8 mouse cellular contexts compared by ENCODE assay signal in genomic region chr3:122418564-122419274, GRCm38 (mm10).
DNase-seq lines count a peak whose midpoint lies in the region; ATAC-seq lines count a peak whose summit lies in the region.

No protein-coding gene starts in this region.

- no peak overlapping the region for H3K9ac ChIP-seq in heart, embryonic 14.5 days (ENCODE audit: low read length)
- no peak overlapping the region for H3K9ac ChIP-seq in midbrain, embryonic 15.5 days

- WGBS in heart, embryonic 14.5 days = 46% methylated on average over 16 of the region's 16 CpGs
- WGBS in midbrain, embryonic 15.5 days = 36% methylated on average over 16 of the region's 16 CpGs

- no peaks in the 10 kb centered on the region for H3K9me3 ChIP-seq in heart, embryonic 14.5 days (ENCODE audit: control insufficient read depth, low read length)
- no peaks in the 10 kb centered on the region for H3K9me3 ChIP-seq in midbrain, embryonic 15.5 days

- H3K4me1 ChIP-seq in heart, embryonic 14.5 days (ENCODE audit: control insufficient read depth in 2 of 2, insufficient read depth in 2 of 2, low read length in 2 of 2) = peaks cover 20 to 24% of the 10 kb centered on the region in 2 experiments
- peaks cover 5% of the 10 kb centered on the region; the same call in 1 of the 2 replicates for H3K4me1 ChIP-seq in brown adipose tissue, adult 24 weeks (ENCODE audit: control insufficient read depth, insufficient read depth, insufficient read length, low read length)
- peaks cover 15% of the 10 kb centered on the region for H3K4me1 ChIP-seq in midbrain, embryonic 15.5 days

- H3K36me3 ChIP-seq in heart, embryonic 14.5 days (ENCODE audit: control insufficient read depth, insufficient read depth, low read length) = no peaks in the 10 kb centered on the region
- H3K36me3 ChIP-seq in midbrain, embryonic 15.5 days (replicated peaks) = no peaks in the 10 kb centered on the region

- no peak overlapping the region for H3K27ac ChIP-seq in heart, embryonic 14.5 days (replicated peaks in 1 of 2; ENCODE audit: control insufficient read depth in 1 of 2, insufficient read depth in 1 of 2, low read depth in 2 of 2, low read length in 2 of 2)
- 0 out of 2 replicates have a peak overlapping the region, but pooled peaks have one; percentile 17 for H3K27ac ChIP-seq in brown adipose tissue, adult 24 weeks (replicated peaks; ENCODE audit: low read depth, low read length)
- H3K27ac ChIP-seq in midbrain, embryonic 15.5 days = no peak overlapping the region

- peak overlapping the region in 1 of 2 experiments; percentile 63; a peak in 1 of 4 replicates for H3K4me3 ChIP-seq in heart, embryonic 14.5 days (ENCODE audit: control insufficient read depth in 1 of 2, insufficient read depth in 1 of 2, low read depth in 1 of 2, low read length in 2 of 2)
- H3K4me3 ChIP-seq in brown adipose tissue, adult 24 weeks (ENCODE audit: insufficient read depth, low read depth, low read length) = peak overlapping the region; percentile 84
- no peak overlapping the region for H3K4me3 ChIP-seq in midbrain, embryonic 15.5 days

- peaks cover 14% of the 10 kb centered on the region for H3K27me3 ChIP-seq in heart, embryonic 14.5 days (ENCODE audit: control insufficient read depth, insufficient read depth, low read length)
- no peaks in the 10 kb centered on the region for H3K27me3 ChIP-seq in midbrain, embryonic 15.5 days (replicated peaks)

- H3K4me2 ChIP-seq in heart, embryonic 14.5 days (ENCODE audit: low read length) = peak overlapping the region; percentile 97
- H3K4me2 ChIP-seq in midbrain, embryonic 15.5 days = peak overlapping the region; percentile 83; the same call in 1 of the 2 replicates

- DNase-seq in heart, adult 9 months (ENCODE audit: low spot score in 2 of 2) = no peak
- peak; percentile 42 for DNase-seq in induced T-regulatory cell, adult 2 months (ENCODE audit: low read depth)
- DNase-seq in layer of hippocampus, adult 11-12 months (ENCODE audit: low spot score) = no peak
- DNase-seq in frontal cortex, adult 2 months (ENCODE audit: extremely low spot score in 1 of 2, low spot score in 1 of 2) = no peak
- DNase-seq in frontal cortex, postnatal 25 days (ENCODE audit: low spot score in 2 of 2) = no peak

- ATAC-seq in heart, embryonic 14.5 days (ENCODE audit: insufficient number of reproducible peaks, insufficient read depth, low FRiP score, low read depth) = no peak
- no peak for ATAC-seq in midbrain, embryonic 15.5 days (replicated peaks)
